Mouse (Mus musculus) neural tube, embryonic 13.5 days (tissue): ENCODE measurements at regions not wholly inside any gene's neighbourhood (a gene's known extent, or its start where the extent isn't known, plus 50 kb on each side); places are given as distances from the start of the nearest gene placed in this dataset.

Source experiments
- ATAC-seq: fragments of 200-750 bp; cut with Nextera tagmentation; 2 replicates; pipeline ENCODE4 v1.8.0; 2017; ENCODE audit warnings: low read depth, mild to moderate bottlenecking, moderate TSS enrichment, moderate library complexity
- H3K27ac ChIP-seq: fragments of 300-500 bp; sonication (generic); replicated peaks from 2 replicates; pipeline ENCODE4 v1.5.1; 2015; ENCODE audit warnings: moderate library complexity, mild to moderate bottlenecking, inconsistent platforms
- H3K27me3 ChIP-seq: fragments of 300-500 bp; sonication (generic); 2 replicates; pipeline ENCODE4 v1.6.1; 2015; ENCODE audit warnings: mild to moderate bottlenecking, inconsistent platforms
- H3K36me3 ChIP-seq: fragments of 300-500 bp; sonication (generic); 2 replicates; pipeline ENCODE4 v1.6.1; 2015; ENCODE audit warnings: mild to moderate bottlenecking, inconsistent platforms
- H3K4me1 ChIP-seq: fragments of 300-500 bp; sonication (generic); replicated peaks from 2 replicates; pipeline ENCODE4 v1.6.1; 2015; ENCODE audit warnings: inconsistent platforms
- H3K4me2 ChIP-seq: fragments of 300-500 bp; sonication (generic); 2 replicates; pipeline ENCODE4 v1.6.1; 2015; ENCODE audit warnings: inconsistent platforms, mild to moderate bottlenecking, moderate library complexity
- H3K4me3 ChIP-seq: fragments of 300-500 bp; sonication (generic); 2 replicates; pipeline ENCODE4 v1.5.1; 2015; ENCODE audit warnings: mild to moderate bottlenecking, inconsistent platforms
- H3K9ac ChIP-seq: fragments of 300-500 bp; sonication (generic); 2 replicates; pipeline ENCODE4 v1.6.1; 2015; ENCODE audit warnings: moderate library complexity, mild to moderate bottlenecking, inconsistent platforms
- H3K9me3 ChIP-seq: fragments of 300-500 bp; sonication (generic); 2 replicates; pipeline ENCODE4 v1.6.1; 2016; ENCODE audit warnings: inconsistent platforms
- WGBS: fragments of 180-500 bp; shearing (Covaris S2); methylation state at CpG from one replicate; pipeline ENCODE4 v1.1.7; 2015; 5-methylcytosine and 5-hydroxymethylcytosine counted together

GRCm38 (mm10) chr3:4973764-4974163, 776.8 kb upstream of the Gm8797 start:
- H3K27ac ChIP-seq, result no peak overlapping the region

DNA sequence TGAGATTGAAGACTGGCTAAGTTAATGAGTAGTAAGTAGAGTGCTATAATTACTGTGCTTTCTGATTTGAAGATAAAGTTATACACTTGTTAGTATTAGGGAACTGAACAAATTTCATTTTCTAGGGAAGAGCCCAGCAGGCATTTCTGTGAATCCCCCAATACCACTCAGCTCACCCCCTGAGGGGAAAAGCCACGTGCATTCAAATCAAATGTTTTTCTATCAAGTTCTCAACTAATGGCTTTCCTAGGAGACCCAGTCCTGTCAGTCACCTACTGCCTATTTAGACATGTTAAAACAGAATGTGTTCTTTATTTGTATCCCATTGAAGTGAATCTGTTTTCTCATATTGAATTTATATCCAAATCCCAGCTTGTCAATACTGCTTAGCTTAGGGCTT, 775.9 kb upstream of the Gm8797 start:
- WGBS, result 3% methylated on average over 1 of the region's 1 CpGs
- no peaks in the 10 kb centered on the region for H3K9me3 ChIP-seq
- H3K4me3 ChIP-seq, result no peak overlapping the region
- no peak overlapping the region for H3K9ac ChIP-seq
- H3K27ac ChIP-seq, result no peak overlapping the region; the same call in 1 of the 2 replicates
- H3K27me3 ChIP-seq, result no peaks in the 10 kb centered on the region
- peaks cover 11% of the 10 kb centered on the region for H3K4me1 ChIP-seq
- H3K36me3 ChIP-seq, result no peaks in the 10 kb centered on the region
- no peak overlapping the region for H3K4me2 ChIP-seq
- ATAC-seq, result no peak

More at GRCm38 (mm10) chr3:4973764-4974163, 776.8 kb upstream of the Gm8797 start:
- peaks cover 11% of the 10 kb centered on the region for H3K4me1 ChIP-seq
- H3K9ac ChIP-seq, result no peak overlapping the region
- WGBS, result 54% methylated on average over 2 of the region's 2 CpGs
- H3K4me2 ChIP-seq, result no peak overlapping the region
- no peak for ATAC-seq
- no peaks in the 10 kb centered on the region for H3K36me3 ChIP-seq
- no peaks in the 10 kb centered on the region for H3K27me3 ChIP-seq
- no peaks in the 10 kb centered on the region for H3K9me3 ChIP-seq
- H3K4me3 ChIP-seq, result no peak overlapping the region

- 23% methylated on average over 1 of the region's 1 CpGs for WGBS
These were observed 774.3 kb upstream of the Gm8797 start for GRCm38 (mm10) chr3:4976344-4976743.

DNA sequence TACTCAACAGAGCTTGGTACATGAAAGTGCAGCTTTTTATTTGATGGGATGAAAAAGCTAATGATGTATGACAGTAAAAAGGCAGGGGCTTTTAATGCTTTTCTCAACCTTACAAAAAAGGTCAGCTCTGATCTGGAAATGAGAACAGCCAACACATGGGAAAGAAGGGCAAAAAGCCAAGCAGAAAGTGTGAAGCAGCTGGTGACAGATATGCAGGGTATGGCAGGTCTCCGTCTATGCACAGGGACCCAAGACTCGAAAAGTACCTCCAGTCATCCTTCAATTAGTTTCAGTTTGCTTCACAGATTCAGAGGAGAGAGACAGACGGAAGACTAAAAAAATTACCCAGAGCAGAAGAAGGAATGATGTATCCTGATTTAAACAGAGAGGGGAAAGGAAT, 732.9 kb upstream of the Gm8797 start:
- H3K4me3 ChIP-seq, result no peak overlapping the region
- no peaks in the 10 kb centered on the region for H3K9me3 ChIP-seq
- H3K27me3 ChIP-seq, result no peaks in the 10 kb centered on the region
- H3K9ac ChIP-seq, result no peak overlapping the region
- 78% methylated on average over 3 of the region's 3 CpGs for WGBS
- no peak overlapping the region for H3K4me2 ChIP-seq
- no peak overlapping the region for H3K27ac ChIP-seq
- ATAC-seq, result no peak
- H3K36me3 ChIP-seq, result no peaks in the 10 kb centered on the region
- no peaks in the 10 kb centered on the region for H3K4me1 ChIP-seq

More at GRCm38 (mm10) chr3:4976344-4976743, 774.3 kb upstream of the Gm8797 start:
- H3K9ac ChIP-seq, result no peak overlapping the region
- no peaks in the 10 kb centered on the region for H3K27me3 ChIP-seq
- H3K4me1 ChIP-seq, result peaks cover 11% of the 10 kb centered on the region
- H3K9me3 ChIP-seq, result no peaks in the 10 kb centered on the region
- no peak overlapping the region for H3K4me2 ChIP-seq
- H3K36me3 ChIP-seq, result no peaks in the 10 kb centered on the region
- H3K4me3 ChIP-seq, result no peak overlapping the region
- ATAC-seq, result peak; percentile 81
- H3K27ac ChIP-seq, result peak overlapping the region; percentile 38; the same call in 1 of the 2 replicates
